Mouse (Mus musculus) intestine, embryonic 14.5 days (tissue): Measurements from ENCODE around the gene Eif5. TPM values are rescaled to one million over a fixed set of nuclear protein-coding genes. Genes with fewer than 3 reads are reported as not detected.
A peak's percentile ranks its signal among the peaks of the same experiment; 100 is the strongest.
"Not testable (repeated sequence)": the region's sequence is repeated elsewhere in the genome, so short reads cannot be mapped to it uniquely, and the experiment has no call there.

Source experiments
- ATAC-seq: fragments of 200-750 bp; cut with Nextera tagmentation; replicated peaks from 2 replicates; pipeline ENCODE4 v1.8.0; 2017; ENCODE audit warnings: low read depth, moderate number of reproducible peaks, moderate TSS enrichment, moderate library complexity; ENCODE audit not compliant: low FRiP score, low TSS enrichment
- DNase-seq: peaks from one replicate; pipeline ENCODE4 v3.0.0-alpha.2; 2018; ENCODE audit warnings: low spot score
- H3K27ac ChIP-seq: fragments of 300-500 bp; sonication (generic); 2 replicates; pipeline ENCODE4 v1.5.1; 2014; ENCODE audit warnings: low read depth, mild to moderate bottlenecking, control low read depth
- H3K27me3 ChIP-seq: fragments of 300-500 bp; sonication (generic); replicated peaks from 2 replicates; pipeline ENCODE4 v1.6.1; 2014; ENCODE audit warnings: low read length, control low read depth; ENCODE audit not compliant: control insufficient read depth, insufficient read depth
- H3K36me3 ChIP-seq: fragments of 300-500 bp; sonication (generic); 2 replicates; pipeline ENCODE4 v1.6.1; 2014; ENCODE audit warnings: low read length, control low read depth; ENCODE audit not compliant: control insufficient read depth, insufficient read depth
- H3K4me1 ChIP-seq: fragments of 300-500 bp; sonication (generic); replicated peaks from 2 replicates; pipeline ENCODE4 v1.6.1; 2014; ENCODE audit warnings: low read length, control low read depth, mixed read lengths; ENCODE audit not compliant: control insufficient read depth, insufficient read depth
- H3K4me2 ChIP-seq: fragments of 300-500 bp; sonication (generic); 2 replicates; pipeline ENCODE4 v1.6.1; 2014; ENCODE audit warnings: low read length
- H3K4me3 ChIP-seq: fragments of 300-500 bp; sonication (generic); 2 replicates; pipeline ENCODE4 v1.5.1; 2014; ENCODE audit warnings: low read depth, low read length, control low read depth, mixed read lengths
- H3K9ac ChIP-seq: fragments of 300-500 bp; sonication (generic); 2 replicates; pipeline ENCODE4 v1.6.1; 2014; ENCODE audit warnings: mild to moderate bottlenecking, low read length
- H3K9me3 ChIP-seq: fragments of 300-500 bp; sonication (generic); 2 replicates; pipeline ENCODE4 v1.6.1; 2016; ENCODE audit warnings: low read length, control low read depth; ENCODE audit not compliant: control insufficient read depth
- WGBS: fragments of 180-500 bp; shearing (Covaris S2); extraction: QIAGEN DNeasy Blood & Tissue Kit; methylation state at CpG from one replicate; pipeline ENCODE4 v1.1.7; 2014; 5-methylcytosine and 5-hydroxymethylcytosine counted together
- polyA plus RNA-seq: library from polyadenylated mRNA; unstranded; fragments of >200 nt; fragmentation: Nextera tagmentation; extraction: Ambion mirVana; gene quantifications from 2 replicates; pipeline ENCODE4 v1.2.1, GENCODE M21; 2014

The Eif5 gene
- polyA plus RNA-seq, 1 experiment from 2014 or later: 505 TPM

- no peak overlapping the region for H3K9ac ChIP-seq
- no peaks in the 10 kb centered on the region for H3K9me3 ChIP-seq
- no peak overlapping the region for H3K4me2 ChIP-seq
- H3K27ac ChIP-seq: no peak overlapping the region
- DNase-seq (no peak), ATAC-seq (no peak)
- H3K27me3 ChIP-seq: no peaks in the 10 kb centered on the region
- no peaks in the 10 kb centered on the region for H3K4me1 ChIP-seq
- 33% methylated on average over 1 of the region's 1 CpGs for WGBS
- H3K4me3 ChIP-seq: no peak overlapping the region
- peaks cover 23% of the 10 kb centered on the region for H3K36me3 ChIP-seq
These were observed 12.9 kb downstream of the Eif5 start for GRCm38 (mm10) chr12:111550679-111551078.

- Histone ChIP-seq H3K27ac (no peak overlapping the region), H3K9me3 (no peaks in the 10 kb centered on the region), H3K4me3 (no peak overlapping the region), H3K27me3 (no peaks in the 10 kb centered on the region), H3K4me1 (no peaks in the 10 kb centered on the region), H3K36me3 (peaks cover 7% of the 10 kb centered on the region), H3K9ac (no peak overlapping the region), H3K4me2 (no peak overlapping the region)
- DNase-seq (no peak), ATAC-seq (no peak)
- 83% methylated on average over 8 of the region's 8 CpGs for WGBS
These were observed 14.5 kb downstream of the Eif5 start for GRCm38 (mm10) chr12:111552342-111552741.

GRCm38 (mm10) chr12:111555357-111555756, 17.5 kb downstream of the Eif5 start:
- WGBS: 61% methylated on average over 4 of the region's 4 CpGs
- Histone ChIP-seq H3K27ac (no peak overlapping the region), H3K9me3 (no peaks in the 10 kb centered on the region), H3K36me3 (no peaks in the 10 kb centered on the region), H3K27me3 (no peaks in the 10 kb centered on the region), H3K9ac (no peak overlapping the region), H3K4me3 (no peak overlapping the region), H3K4me1 (no peaks in the 10 kb centered on the region), H3K4me2 (no peak overlapping the region)
- DNase-seq (no peak), ATAC-seq (no peak)

GRCm38 (mm10) chr12:111555893-111556292, 18.1 kb downstream of the Eif5 start:
- not testable (repeated sequence) for DNase-seq, H3K4me3 ChIP-seq, H3K4me2 ChIP-seq, ATAC-seq, H3K27ac ChIP-seq, H3K4me1 ChIP-seq, H3K27me3 ChIP-seq, H3K36me3 ChIP-seq, H3K9ac ChIP-seq, H3K9me3 ChIP-seq
- 82% methylated on average over 5 of the region's 5 CpGs for WGBS

- H3K4me1 ChIP-seq: no peaks in the 10 kb centered on the region
- H3K4me2 ChIP-seq: no peak overlapping the region
- WGBS: 46% methylated on average over 6 of the region's 6 CpGs
- H3K27me3 ChIP-seq: no peaks in the 10 kb centered on the region
- H3K9ac ChIP-seq: no peak overlapping the region
- no peak overlapping the region for H3K4me3 ChIP-seq
- H3K36me3 ChIP-seq: no peaks in the 10 kb centered on the region
- DNase-seq (no peak), ATAC-seq (no peak)
- no peaks in the 10 kb centered on the region for H3K9me3 ChIP-seq
- H3K27ac ChIP-seq: no peak overlapping the region
These were observed 19.7 kb downstream of the Eif5 start for GRCm38 (mm10) chr12:111557538-111557937.

GRCm38 (mm10) chr12:111558655-111559054, 20.8 kb downstream of the Eif5 start:
- Histone ChIP-seq H3K27ac (no peak overlapping the region), H3K27me3 (no peaks in the 10 kb centered on the region), H3K9ac (no peak overlapping the region), H3K36me3 (no peaks in the 10 kb centered on the region), H3K4me2 (no peak overlapping the region), H3K4me1 (no peaks in the 10 kb centered on the region), H3K9me3 (no peaks in the 10 kb centered on the region), H3K4me3 (no peak overlapping the region)
- ATAC-seq: no peak
- DNase-seq: no peak
- 48% methylated on average over 2 of the region's 2 CpGs for WGBS

- peak; percentile 64 for DNase-seq
These were observed 21.9 kb downstream of the Eif5 start for GRCm38 (mm10) chr12:111559647-111560258.

GRCm38 (mm10) chr12:111560286-111560685, 22.5 kb downstream of the Eif5 start:
- DNase-seq: no peak
- no peak overlapping the region for H3K4me3 ChIP-seq
- H3K9ac ChIP-seq: no peak overlapping the region
- H3K36me3 ChIP-seq: no peaks in the 10 kb centered on the region
- no peaks in the 10 kb centered on the region for H3K27me3 ChIP-seq
- WGBS: 59% methylated on average over 5 of the region's 5 CpGs
- H3K4me1 ChIP-seq: no peaks in the 10 kb centered on the region
- H3K9me3 ChIP-seq: no peaks in the 10 kb centered on the region
- no peak for ATAC-seq
- H3K4me2 ChIP-seq: no peak overlapping the region
- no peak overlapping the region for H3K27ac ChIP-seq

More at GRCm38 (mm10) chr12:111559647-111560258, 21.9 kb downstream of the Eif5 start:
- Histone ChIP-seq H3K4me3 (peak overlapping the region; percentile 24), H3K27me3 (no peaks in the 10 kb centered on the region), H3K9me3 (no peaks in the 10 kb centered on the region), H3K4me1 (no peaks in the 10 kb centered on the region), H3K36me3 (no peaks in the 10 kb centered on the region), H3K4me2 (peak overlapping the region; percentile 47), H3K27ac (0 out of 2 replicates have a peak overlapping the region, but pooled peaks have one; percentile 48), H3K9ac (peak overlapping the region; percentile 10; the same call in 1 of the 2 replicates)
- peak; percentile 40; the same call in 1 of the 2 replicates for ATAC-seq
- WGBS: 38% methylated on average over 18 of the region's 18 CpGs

- WGBS: 40% methylated on average over 4 of the region's 4 CpGs
- Histone ChIP-seq H3K4me3 (no peak overlapping the region), H3K9ac (no peak overlapping the region), H3K27me3 (no peaks in the 10 kb centered on the region), H3K27ac (no peak overlapping the region), H3K9me3 (no peaks in the 10 kb centered on the region), H3K4me1 (no peaks in the 10 kb centered on the region), H3K4me2 (no peak overlapping the region), H3K36me3 (no peaks in the 10 kb centered on the region)
- no peak for DNase-seq
- no peak for ATAC-seq
These were observed 24.5 kb downstream of the Eif5 start for GRCm38 (mm10) chr12:111562276-111562814.
